Comparison of ENCODE assay signal across 8 mouse cellular contexts in genomic region chr1:150497690-150498089, GRCm38 (mm10). TPM values are rescaled to one million over a fixed set of nuclear protein-coding genes. Genes with fewer than 3 reads are reported as not detected.
A peak's percentile ranks its signal among the peaks of the same experiment; 100 is the strongest.
DNase-seq lines count a peak whose midpoint lies in the region.

No protein-coding gene starts in this region.

- DNase-seq in adrenal gland, adult 2 months, result peak; percentile 54
- no peak for DNase-seq in adrenal gland, adult 18-20 months (ENCODE audit: low spot score in 2 of 2)
- peak; percentile 5 to 47 for DNase-seq in layer of hippocampus, adult 18-20 months (ENCODE audit: low spot score in 2 of 2)
- no peak for DNase-seq in layer of hippocampus, postnatal 10 days (ENCODE audit: low spot score in 2 of 2)
- peak; percentile 89 for DNase-seq in adipocyte (ENCODE audit: low spot score)
- peak; percentile 78 for DNase-seq in lung, postnatal 36 days
- no peak for DNase-seq in B cell, adult 2 months
- no peak for DNase-seq in gastrocnemius, postnatal 14 days

- intact Hi-C loops in gastrocnemius, postnatal 14 days (cut with DNase I; ENCODE audit: low total_unique reads), result no loop called here

RNA-seq across cellular contexts. Expression of gene Prg4, which starts 31.7 kb away (rescaled TPM):
- 10 to 100 TPM in 1 of 2 experiments, 1 to 10 TPM in 1; 5.5 to 10.4 TPM for total RNA-seq in adrenal gland, adult 2 months (2021)
- polyA plus RNA-seq in adrenal gland, adult 2 months (2012; rRNA removed), result 0.11 and 0.62 TPM in 2 replicates
- 1 to 10 TPM; 3.8 to 9.1 TPM for total RNA-seq in adrenal gland, adult 18-20 months (2021)
- total RNA-seq in layer of hippocampus, adult 18-20 months (2021), result 1 to 10 TPM in 1 of 2 experiments, under 1 TPM in 1; 0.72 to 1.9 TPM
- 1 to 10 TPM in 1 of 2 experiments, not detected in 1; 2.0 TPM for total RNA-seq in layer of hippocampus, postnatal 10 days (2021)
- total RNA-seq in gastrocnemius, postnatal 14 days (2021), result 1 to 10 TPM; 1.7 to 4.9 TPM

Comparison
In these comparisons a context has a peak if more than half of its experiments do, and no peak if none do; other contexts are left out.
1. DNase-seq: peak in adrenal gland, adult 2 months (single experiment), layer of hippocampus, adult 18-20 months (2 of 2), adipocyte (single experiment) and lung, postnatal 36 days (single experiment); none in adrenal gland, adult 18-20 months (0 of 2), layer of hippocampus, postnatal 10 days (0 of 2), B cell, adult 2 months (0 of 2) and gastrocnemius, postnatal 14 days (single experiment).